Mouse (Mus musculus) monocyte, adult 5-6 weeks (primary cell): Measurements from ENCODE around the gene Shisal1. TPM values are rescaled to one million over a fixed set of nuclear protein-coding genes. Genes with fewer than 3 reads are reported as not detected.

Source experiments
- ATAC-seq: fragments of 153-309, 156-312 bp; replicated peaks from 2 replicates; pipeline ENCODE4 v1.8.0; 2017; ENCODE audit warnings: mild to moderate bottlenecking; ENCODE audit not compliant: low TSS enrichment, insufficient number of reproducible peaks, severe bottlenecking, poor library complexity, low FRiP score
- total RNA-seq: library from RNA; stranded (forward); fragments of 200-1000, 200-491, 200-594 nt; gene quantifications from 3 replicates; pipeline ENCODE4 v1.2.3, GENCODE M21; 2017

Gene Shisal1
- not detected in 3 replicates for total RNA-seq

DNA sequence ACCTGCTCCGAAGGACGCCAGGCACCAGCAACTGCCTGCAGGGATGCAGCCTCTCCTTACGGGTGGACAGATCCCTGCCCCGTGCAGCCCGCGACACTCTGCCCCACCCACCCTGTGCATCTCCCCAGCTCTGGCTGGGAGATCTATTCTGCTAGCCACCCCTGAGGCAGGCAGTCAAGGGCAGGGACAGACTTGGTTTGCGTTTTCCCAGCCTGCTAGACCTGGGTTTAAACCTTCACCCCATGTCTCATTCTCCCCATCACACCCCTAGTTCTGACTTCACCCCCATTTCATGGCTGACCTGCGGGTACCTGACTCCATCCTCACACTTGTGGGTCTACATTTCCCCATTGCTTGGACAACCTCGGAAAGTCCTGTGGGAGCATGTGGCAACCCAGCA, at the start of gene Shisal1:
TSS of gene Shisal1 (minus strand) at position 101 of the 400 bp plus-strand sequence.
- ATAC-seq = no peak

DNA sequence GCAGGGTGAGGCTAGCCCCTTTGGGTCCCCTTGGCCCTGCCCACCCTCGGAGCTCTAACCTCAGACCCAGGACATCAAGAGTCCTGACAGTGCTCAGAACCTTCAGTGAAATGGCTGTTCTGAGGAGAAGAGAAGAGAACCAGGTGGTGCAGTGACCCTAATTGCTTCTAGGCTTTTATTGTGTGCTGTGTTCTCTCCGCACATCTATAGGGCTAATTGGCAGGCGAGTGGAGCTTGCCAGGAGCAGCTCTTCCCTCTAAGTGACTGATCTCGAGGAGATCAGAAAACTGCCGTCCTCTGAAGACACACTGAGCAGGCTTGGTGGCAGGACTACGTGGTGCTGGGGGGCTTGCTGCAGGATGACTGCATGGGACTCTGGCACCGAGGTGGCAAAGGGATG, 43.6 kb upstream of the Shisal1 start:
- no peak for ATAC-seq

DNA sequence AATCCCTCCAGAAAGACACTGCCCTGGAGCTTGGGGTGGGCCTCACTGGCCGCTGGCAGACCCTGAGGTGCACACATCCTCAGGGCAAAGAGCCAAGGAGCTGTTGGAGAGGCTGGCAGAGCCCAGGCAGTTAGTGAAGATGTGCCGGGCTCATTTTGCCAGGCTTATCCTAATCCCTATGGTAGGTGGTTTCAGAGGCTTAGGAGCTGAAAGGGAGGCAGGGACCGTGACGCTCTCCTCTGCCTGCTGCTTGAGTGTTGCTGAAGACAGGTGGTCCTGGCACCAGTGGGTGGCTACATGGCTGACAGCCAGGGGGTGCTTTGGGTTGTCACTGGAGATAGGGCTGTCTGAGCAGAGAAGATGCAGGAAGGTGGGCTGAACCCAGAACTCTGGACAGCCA, 37.4 kb upstream of the Shisal1 start:
- ATAC-seq = no peak

DNA sequence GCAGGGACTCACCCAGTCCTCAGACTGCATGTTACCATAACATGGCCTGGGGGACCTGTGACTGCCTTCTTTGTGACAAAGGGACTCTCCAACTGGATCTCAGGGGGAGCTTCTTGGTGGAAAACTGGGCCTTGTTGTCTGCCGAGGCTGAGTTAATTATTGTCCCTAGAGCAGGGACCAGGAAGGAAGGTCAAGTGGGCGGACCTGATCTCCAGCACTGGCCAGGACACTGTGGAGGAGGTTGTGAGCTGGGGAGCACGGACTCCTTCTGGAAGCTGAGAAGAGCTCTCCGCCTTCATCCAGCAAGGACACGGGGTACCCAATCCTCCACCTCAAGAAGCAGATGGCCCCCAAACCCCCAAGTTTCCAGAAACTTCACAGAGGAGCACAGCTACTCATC, 36.7 kb upstream of the Shisal1 start:
- no peak for ATAC-seq

DNA sequence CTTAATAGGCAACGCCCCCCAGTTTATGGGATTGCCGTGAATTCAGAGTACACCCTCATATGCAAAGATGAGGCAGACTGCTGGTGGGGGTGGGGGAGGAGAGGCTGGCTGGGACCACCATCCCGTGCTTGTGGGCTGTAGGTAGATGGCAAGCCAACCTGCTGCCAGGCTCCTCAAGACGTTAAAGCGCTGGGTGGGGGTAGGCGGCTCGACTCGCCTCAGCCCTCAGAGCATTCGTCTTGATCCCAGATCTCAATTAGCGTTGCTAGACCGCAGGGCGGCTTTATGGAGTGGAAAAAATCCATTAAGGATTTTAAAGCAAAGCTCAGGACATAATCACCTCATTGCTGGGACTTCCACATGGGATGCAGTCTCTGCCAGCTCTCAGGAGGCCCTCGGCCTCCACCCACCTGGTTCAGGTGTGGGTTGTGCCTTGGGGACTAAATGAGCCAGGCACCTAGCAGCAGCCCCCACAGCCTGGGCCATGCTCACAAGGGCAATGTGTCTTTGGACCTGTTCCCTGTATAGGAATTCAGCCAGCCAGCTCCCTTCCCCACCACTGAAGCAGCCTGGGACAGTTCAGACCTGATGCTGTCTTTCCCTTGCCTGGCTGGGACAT, 34.5 kb upstream of the Shisal1 start:
- ATAC-seq = no peak

DNA sequence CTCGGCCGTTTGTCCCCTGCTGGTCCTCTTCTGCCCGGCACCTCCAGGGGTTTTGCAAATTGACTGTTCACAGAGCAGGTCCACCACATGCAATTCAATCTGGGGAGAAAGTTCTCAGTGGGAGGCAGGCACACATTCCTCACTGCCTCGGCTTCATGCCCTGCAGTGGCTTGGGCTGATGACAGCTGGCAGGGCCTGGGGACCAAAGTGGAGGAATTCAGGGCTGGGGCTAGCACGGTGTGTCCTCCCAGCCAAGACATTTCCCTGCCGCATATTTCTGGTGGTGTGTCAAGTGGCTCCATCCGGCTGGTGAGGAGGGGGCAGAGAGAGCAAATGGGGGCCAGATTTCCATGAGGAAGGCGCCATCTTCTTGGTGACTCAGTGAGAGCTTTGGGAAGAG, 22.5 kb upstream of the Shisal1 start:
- no peak for ATAC-seq

DNA sequence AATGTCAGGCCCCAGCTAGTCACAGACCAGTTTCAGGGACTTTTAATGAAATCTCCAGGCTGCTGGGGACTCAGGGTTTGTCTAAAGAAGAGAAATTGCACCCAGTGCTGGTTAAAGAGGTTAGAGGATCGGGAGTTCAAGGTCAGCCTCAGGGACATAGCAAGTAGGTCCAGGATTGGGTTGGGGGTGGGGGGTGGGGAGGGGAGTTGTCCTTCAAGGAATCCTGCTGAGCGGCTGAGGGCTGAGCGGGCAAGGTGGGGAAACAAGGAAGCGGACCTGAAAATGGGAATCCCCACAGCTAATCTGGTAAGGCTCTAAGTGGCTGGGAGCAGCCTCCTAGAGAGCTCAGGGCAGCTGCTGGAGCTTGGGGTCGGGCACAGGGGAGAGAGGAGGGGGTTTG, 20.9 kb upstream of the Shisal1 start:
- ATAC-seq = no peak

DNA sequence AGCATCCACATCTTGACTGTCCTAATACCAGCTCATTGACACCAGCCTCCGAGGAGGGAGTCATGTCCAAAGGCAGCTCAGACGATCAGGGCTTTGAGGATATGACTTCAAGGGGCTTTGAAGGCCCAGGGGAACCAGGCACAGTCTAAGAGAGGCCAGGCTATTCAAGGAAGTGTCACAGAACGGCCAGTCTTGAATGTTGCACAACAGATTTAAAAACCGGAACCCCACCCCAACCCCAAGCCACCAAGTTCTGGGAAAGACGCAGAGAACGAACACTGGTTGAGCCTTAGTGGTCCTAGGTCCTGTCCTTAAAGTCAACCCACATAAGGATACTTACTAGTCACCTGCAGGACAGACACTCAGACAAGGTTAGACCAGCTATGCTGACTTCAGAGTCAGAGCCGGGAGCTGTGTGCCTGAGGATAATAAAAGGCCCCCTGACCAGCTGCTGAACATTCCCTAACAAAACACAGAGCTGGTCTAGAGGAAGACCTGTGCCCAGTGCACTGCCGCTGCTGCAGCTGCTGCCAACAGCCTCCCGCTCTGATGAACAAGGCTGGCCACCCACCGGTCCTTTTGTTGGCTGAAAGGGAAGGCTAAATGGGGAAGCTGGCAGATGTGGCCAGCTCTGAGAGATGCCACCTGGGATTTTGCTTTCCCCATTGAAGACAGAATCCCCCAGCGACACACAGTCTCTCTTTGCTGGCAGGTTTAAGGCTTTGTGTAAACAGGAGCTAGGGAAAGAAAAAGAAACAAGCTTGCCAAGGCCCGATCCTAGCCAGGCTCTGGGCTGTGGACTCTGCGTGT, 19.8 kb upstream of the Shisal1 start:
- peak; percentile 55 for ATAC-seq

DNA sequence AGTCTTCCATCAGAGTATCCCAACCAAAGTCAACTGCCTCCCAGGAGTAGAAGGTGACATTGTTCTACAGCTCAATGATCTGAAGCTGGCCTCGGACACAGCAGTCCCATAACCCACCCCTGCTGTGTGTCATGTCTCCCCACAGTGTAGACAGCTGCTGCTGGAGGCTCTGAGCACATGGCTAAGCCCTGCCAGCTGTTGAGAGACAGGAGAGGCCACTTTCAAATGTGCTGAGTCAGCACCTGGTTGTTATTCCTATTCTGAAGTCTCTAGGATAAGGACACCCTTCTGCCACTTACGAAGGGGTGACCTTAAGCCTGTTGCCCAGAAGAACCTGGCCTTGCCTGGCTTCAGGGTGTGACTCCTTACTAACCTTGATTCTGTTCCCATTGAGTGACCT, 14.5 kb upstream of the Shisal1 start:
- ATAC-seq = no peak

DNA sequence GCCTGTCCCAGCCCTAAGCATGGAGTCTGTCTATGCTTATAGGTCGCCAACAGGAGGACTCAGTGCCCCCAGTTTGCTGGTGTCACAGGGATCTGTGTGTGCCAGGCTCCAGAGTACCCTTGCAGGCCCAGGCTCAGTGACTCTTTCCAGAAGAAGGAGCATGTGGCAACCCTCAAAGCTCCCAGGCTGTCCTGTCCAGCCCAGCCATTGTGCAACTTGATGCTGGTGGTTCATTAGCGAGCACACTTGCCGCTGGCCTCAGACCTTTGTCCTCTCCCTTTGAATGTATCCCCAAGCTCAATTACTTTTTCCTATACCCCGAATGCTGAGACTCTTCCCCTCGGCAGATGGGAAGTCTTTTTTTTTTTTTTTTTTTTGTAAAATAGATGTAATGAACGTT, 12.1 kb upstream of the Shisal1 start:
- ATAC-seq = no peak

DNA sequence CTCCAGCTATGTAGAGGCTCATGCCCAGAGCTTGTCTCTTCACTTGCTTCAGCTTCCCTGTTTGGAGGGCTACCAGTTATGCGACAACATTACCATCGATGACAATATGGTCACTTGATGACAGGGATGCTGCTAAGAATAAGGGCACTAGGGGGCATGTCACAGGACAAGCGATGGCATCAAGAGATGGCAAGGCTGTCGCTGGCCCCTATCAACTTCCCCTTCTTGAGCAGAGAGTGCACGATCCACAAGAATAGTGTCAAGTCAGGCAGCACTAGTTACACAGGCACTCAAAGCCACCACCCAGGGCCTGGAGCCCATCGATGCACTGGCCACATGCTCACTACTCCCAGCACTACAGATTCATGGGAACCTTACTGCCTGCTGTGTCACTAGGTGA, 8.4 kb upstream of the Shisal1 start:
- no peak for ATAC-seq

DNA sequence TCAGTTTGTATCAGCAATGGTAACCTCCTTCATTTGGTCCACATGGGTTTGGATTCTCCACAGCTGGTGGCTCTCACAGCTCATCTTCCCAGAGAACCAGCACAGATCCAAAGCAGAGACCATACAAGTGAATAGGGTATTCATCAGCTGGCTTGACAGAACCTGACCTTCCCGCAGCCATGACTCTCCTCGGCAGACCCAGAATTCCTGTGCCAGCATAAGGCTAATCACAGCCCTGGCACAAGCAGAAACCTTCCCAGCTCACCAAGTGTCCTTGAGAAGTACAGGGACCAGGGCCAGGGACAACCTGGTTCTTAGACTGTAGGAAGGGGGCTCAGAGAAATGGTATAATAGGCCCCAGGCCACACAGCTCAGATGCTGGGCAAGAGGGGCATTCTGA, 6.2 kb upstream of the Shisal1 start:
- ATAC-seq = no peak

DNA sequence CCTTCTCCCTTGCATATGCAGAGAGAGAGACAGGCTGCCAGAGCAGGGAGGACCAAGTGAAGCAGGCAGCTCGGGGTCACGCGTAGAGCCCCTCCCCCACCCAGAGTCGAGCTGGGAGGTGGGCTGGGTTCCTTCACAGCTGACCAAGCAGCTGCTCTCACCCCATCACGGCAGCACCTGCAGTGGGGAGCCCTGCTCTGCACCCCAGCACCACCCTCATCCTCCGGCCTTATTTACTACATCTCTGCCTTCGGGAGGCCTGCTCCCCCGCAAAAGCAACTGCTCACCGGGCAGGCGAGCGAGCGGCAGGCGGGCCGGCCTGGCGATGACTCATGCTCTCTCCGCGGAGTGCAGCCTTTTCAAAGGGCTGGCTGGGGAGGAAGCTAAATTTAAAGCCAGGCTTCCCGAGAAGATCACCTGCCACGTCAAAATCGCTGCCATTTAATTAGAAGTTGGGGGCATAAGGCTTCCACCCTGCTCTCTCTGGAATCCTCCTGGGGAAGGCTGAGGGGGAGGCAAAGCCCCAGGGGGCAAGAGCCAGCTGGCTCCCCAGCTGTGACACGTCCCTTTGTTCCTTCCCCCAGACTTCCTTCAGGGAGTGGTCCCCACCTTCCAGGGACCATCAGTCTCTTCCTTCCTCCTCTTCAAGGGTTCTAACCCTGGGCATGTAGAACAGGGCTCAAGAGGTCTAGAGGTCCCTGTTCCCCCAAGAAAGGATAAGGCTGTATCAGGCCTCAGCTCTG, 3.7 kb upstream of the Shisal1 start:
- ATAC-seq = 0 out of 2 replicates have a peak, but pooled peaks have one; percentile 15

DNA sequence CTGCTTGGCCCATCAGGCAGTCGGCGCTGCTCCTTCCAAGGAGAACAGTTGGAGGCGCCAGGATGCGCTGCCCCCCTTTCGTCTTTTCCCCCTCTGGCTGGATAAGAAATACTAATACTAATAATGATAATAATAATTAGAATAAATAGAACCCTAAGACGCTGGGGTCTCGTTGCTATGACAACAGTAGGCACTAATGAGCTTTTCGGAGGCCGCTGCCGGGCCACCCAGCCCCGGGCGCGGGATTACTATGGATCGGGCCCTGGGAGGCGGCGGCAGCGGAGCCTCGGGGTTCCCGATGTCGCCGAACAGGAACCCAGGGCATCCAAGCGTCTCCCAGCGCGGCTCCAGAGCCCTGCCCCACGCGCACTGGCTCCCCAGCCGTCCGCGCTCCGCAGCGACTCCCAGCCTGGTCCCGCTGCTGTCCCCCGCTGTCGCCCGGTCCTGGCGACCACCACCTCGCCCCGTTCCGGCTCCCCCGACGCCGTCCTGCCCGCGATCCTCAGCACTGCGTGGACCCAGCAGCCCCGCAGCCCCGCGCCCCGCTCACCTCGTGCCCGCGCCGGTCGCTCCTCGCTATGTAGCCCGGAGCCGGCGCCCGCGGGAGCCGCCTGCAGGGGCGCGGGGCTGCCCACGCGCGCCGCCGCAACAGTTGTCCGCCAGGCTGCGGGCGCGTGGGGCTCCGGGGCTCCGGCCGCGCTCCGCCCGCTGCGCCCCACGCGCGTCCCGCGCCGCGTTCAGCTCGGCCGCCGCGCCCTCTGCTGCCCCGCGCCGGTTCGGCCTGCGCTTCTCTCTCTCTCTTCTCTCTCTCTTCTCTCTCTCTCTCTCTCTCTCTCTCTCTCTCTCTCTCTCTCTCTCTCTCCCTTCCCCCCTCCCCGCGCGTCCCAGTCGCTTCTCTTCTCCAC, 833 bp downstream of the Shisal1 start:
- no peak for ATAC-seq

DNA sequence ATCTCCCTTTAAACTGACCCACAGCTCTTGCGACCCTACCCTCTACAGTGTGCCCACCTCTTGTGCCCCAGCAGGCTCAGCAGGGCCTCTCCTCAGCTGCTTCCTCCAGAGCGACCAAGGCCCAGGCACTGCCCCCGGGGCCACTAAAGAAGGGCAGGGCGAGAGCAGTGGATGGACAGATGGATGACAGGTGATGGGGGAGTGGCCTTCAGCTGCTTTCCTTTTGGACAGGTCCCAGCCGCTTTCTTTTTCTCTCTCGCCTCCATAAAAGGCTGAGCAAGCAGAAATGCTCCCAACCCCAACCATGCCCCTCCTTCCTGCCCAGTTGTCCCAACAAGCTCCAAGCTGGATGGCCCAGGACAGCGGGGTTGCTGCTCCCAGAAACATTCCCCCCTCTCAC, 2.7 kb downstream of the Shisal1 start:
- no peak for ATAC-seq

DNA sequence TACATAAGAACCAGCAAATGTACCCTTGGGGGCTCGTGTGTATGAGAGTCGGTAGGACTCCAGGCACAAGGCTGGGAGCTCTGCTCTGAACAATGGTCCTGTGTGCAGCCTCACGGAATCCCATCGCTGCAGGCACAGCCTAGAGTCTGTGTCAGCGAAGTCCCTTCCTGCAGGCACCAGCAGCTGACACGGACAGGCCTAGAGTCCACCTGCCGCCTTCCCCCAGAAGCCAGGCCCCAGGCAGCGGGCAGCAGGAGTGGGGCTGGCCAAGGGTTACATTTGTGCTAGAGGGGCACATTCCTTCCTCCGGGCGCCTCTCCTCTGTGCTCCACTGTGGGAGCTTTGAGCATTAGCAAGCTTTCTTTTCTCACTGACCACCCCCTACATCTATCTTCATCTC, 3.3 kb downstream of the Shisal1 start:
- no peak for ATAC-seq

DNA sequence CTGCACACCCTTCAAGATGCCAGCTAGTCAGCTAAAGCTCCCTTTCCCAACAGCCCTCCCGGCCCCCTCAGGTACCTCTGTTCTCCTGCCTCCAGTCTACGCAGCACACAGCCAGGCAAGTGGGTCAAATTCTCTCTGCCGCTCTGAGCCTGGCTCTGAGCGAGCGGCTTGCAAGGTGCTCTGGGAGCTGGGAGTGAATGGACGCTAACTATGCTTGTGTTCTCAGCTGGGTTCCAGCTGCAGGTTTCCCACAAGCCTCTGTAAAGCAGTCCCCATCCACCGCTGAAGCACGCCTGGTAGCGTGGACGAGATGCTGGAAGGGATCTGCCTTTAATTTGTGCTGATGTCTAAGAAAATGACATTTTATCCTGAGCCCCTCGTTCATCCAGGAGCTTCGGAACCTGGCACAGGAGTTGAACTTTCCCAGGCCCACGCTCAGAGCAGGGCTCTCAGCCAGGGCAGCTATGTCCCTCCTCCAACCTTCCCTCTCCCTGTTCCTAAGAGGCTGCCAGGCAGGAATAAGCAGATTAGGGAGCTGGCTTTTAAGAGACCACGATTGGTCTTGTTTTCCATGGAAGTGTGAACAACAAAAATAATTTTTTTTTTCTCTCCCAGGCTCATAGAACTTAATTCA, 5.1 kb downstream of the Shisal1 start:
- no peak for ATAC-seq

DNA sequence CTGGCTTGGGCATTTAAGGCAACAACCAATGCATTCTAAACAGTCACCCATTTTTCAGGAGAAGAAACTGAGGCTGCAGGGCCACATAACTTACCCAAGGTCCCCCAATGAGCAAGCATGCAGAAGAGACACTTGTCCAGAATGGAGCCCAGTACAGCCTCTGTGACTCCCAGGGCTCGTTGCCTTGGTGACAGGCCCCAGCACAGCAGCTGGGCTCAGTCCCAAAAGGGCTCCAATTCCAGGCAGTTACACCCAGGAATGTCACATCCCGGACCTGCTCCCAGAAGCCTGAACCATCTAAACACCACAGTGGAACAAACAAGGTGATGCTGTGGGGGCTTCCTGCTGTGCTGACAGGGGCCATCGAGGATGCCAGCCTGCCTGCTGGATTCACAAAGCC, 6.1 kb downstream of the Shisal1 start:
- ATAC-seq = no peak
